Mouse (Mus musculus): ENCODE data around the gene Aspg. TPM values are rescaled to one million over a fixed set of nuclear protein-coding genes. Genes with fewer than 3 reads are reported as not detected.

Aspg gene
- polyA plus RNA-seq, 1 experiment from 2014 or later: 0.31 TPM

- H3K9ac ChIP-seq (replicated peaks; ENCODE audit: low read length): peak within 1 kb of the TSS; percentile 74
- H3K4me1 ChIP-seq (ENCODE audit: control insufficient read depth, insufficient read depth, low read length): peaks cover 17% of the 10 kb centered on the region
- H3K36me3 ChIP-seq (replicated peaks; ENCODE audit: control insufficient read depth, insufficient read depth, low read depth, low read length): no peaks in the 10 kb centered on the region
- WGBS: under 1% methylated on average over 59 of the region's 68 CpGs
- peaks cover 34% of the 10 kb centered on the region for H3K27me3 ChIP-seq (ENCODE audit: control insufficient read depth, insufficient read depth, low read length)
- ATAC-seq (replicated peaks; ENCODE audit: insufficient number of reproducible peaks, low FRiP score, low TSS enrichment, low read depth) (peak; percentile 69), DNase-seq (ENCODE audit: low spot score) (peak; percentile 85)
- peak within 1 kb of the TSS; percentile 98 for H3K4me2 ChIP-seq (ENCODE audit: low read depth, low read length)
- H3K4me3 ChIP-seq (ENCODE audit: low read depth, low read length): peak within 1 kb of the TSS; percentile 49
- 0 out of 2 replicates have a peak within 1 kb of the TSS, but pooled peaks have one; percentile 28 for H3K27ac ChIP-seq (replicated peaks; ENCODE audit: low read depth, low read length)
- H3K9me3 ChIP-seq (replicated peaks; ENCODE audit: control insufficient read depth, low read length): no peaks in the 10 kb centered on the region
Observed at GRCm38 (mm10) chr12:112145875-112146651, 39.6 kb downstream of the Aspg start, which contains the start of gene Kif26a. Gene Kif26a, plus strand, starts transcription at chr12:112146208.

DNA sequence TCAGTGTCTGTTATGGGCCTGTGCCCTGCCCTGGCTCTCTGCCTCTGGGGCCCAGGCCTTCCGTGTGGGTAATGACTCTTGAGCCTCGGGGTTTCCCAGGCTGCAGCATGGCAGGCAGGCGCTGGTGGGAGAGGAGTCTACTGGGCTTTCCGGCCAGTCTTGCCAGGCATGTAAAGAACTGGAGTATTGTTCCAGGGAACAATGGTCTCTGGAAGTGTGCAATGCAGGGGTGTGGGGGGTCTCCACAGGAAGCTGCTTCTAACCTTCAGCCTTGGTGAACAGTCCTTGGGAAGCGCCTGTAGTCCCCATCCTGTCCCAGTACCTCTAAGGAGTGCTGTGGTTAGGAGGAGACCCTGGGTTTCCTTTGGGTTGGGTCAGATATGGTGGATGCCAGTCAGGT, 40.9 kb downstream of the Aspg start:
- Histone ChIP-seq H3K27me3 (ENCODE audit: control insufficient read depth, insufficient read depth, low read length) (peaks cover 27% of the 10 kb centered on the region), H3K9ac (replicated peaks; ENCODE audit: low read length) (peak overlapping the region; percentile 15), H3K9me3 (replicated peaks; ENCODE audit: control insufficient read depth, low read length) (no peaks in the 10 kb centered on the region), H3K36me3 (replicated peaks; ENCODE audit: control insufficient read depth, insufficient read depth, low read depth, low read length) (no peaks in the 10 kb centered on the region), H3K4me2 (ENCODE audit: low read depth, low read length) (peak overlapping the region; percentile 80), H3K4me3 (ENCODE audit: low read depth, low read length) (peak overlapping the region; percentile 49), H3K4me1 (ENCODE audit: control insufficient read depth, insufficient read depth, low read length) (peaks cover 21% of the 10 kb centered on the region), H3K27ac (replicated peaks; ENCODE audit: low read depth, low read length) (no peak overlapping the region)
- no peak for DNase-seq (ENCODE audit: low spot score)
- 21% methylated on average over 5 of the region's 5 CpGs for WGBS
- no peak for ATAC-seq (replicated peaks; ENCODE audit: insufficient number of reproducible peaks, low FRiP score, low TSS enrichment, low read depth)

DNA sequence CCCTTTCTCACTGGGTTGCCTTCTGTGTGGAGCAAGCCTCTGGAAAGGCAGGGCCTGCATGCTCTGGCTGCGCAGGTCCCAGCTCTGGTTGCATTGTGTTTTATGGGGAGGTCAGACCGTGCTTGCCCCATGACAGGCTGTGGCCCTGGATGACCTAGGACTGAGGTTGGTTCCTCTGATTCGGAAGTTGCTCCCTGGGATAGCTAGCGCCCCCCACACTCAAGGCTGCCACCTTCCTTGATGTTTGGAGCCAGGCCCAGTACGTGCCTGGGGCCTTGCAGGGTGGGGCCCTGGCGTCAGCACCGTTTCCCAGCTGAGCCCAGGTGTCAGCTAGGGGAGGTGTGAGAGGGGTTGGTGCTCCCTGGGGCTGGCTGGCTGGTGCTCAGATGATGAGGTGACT, 43.5 kb downstream of the Aspg start:
- H3K36me3 ChIP-seq (replicated peaks; ENCODE audit: control insufficient read depth, insufficient read depth, low read depth, low read length): no peaks in the 10 kb centered on the region
- DNase-seq (ENCODE audit: low spot score): no peak
- no peaks in the 10 kb centered on the region for H3K9me3 ChIP-seq (replicated peaks; ENCODE audit: control insufficient read depth, low read length)
- H3K4me2 ChIP-seq (ENCODE audit: low read depth, low read length): no peak overlapping the region; the same call in 1 of the 2 replicates
- no peak overlapping the region for H3K4me3 ChIP-seq (ENCODE audit: low read depth, low read length)
- WGBS: 61% methylated on average over 7 of the region's 7 CpGs
- peaks cover 18% of the 10 kb centered on the region for H3K4me1 ChIP-seq (ENCODE audit: control insufficient read depth, insufficient read depth, low read length)
- no peak overlapping the region for H3K27ac ChIP-seq (replicated peaks; ENCODE audit: low read depth, low read length)
- no peak for ATAC-seq (replicated peaks; ENCODE audit: insufficient number of reproducible peaks, low FRiP score, low TSS enrichment, low read depth)
- H3K27me3 ChIP-seq (ENCODE audit: control insufficient read depth, insufficient read depth, low read length): peaks cover under 1% of the 10 kb centered on the region
- no peak overlapping the region for H3K9ac ChIP-seq (replicated peaks; ENCODE audit: low read length)

DNA sequence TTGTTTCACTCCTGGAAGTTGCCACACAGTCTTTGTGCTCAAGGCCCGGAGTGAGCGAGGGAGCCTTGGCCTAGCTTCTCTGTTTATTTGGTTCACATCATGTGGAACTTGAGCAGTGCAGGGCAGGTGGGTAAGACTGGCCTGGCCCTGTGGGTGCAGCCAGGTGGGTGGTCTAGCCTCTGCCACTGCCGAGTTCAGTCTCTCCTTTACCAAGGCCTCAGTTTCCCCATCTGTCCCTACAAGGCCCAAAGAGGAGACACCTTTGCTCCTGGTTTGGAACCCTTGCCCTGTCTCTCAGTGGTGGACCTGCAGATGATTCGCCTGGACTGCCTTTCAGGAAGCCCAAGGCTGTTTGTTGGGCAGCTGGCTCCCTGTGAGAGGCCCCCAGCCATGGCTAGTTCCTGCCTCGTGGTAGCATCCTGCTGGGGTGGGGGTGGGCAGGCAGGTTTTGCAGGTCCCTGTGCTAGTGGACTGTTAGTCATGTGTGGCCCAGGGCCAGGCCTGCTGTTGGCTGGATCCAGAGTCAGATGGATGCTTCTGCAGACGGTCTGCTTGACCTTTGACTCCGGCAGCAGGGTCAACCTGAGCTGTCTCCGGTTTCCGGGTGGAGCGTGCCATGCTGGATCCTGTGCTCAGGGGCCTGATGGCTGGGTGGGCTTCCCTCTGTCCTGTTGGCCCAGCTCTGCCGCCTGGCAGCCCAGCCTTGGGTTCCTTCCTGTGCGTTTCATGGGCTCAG, 44.9 kb downstream of the Aspg start:
- Histone ChIP-seq H3K4me2 (ENCODE audit: low read depth, low read length) (no peak overlapping the region), H3K9ac (replicated peaks; ENCODE audit: low read length) (peak overlapping the region; percentile 15), H3K36me3 (replicated peaks; ENCODE audit: control insufficient read depth, insufficient read depth, low read depth, low read length) (no peaks in the 10 kb centered on the region), H3K27ac (replicated peaks; ENCODE audit: low read depth, low read length) (peak overlapping the region; percentile 42), H3K27me3 (ENCODE audit: control insufficient read depth, insufficient read depth, low read length) (no peaks in the 10 kb centered on the region), H3K4me1 (ENCODE audit: control insufficient read depth, insufficient read depth, low read length) (peaks cover 18% of the 10 kb centered on the region), H3K9me3 (replicated peaks; ENCODE audit: control insufficient read depth, low read length) (no peaks in the 10 kb centered on the region), H3K4me3 (ENCODE audit: low read depth, low read length) (no peak overlapping the region)
- ATAC-seq (replicated peaks; ENCODE audit: insufficient number of reproducible peaks, low FRiP score, low TSS enrichment, low read depth) (no peak), DNase-seq (ENCODE audit: low spot score) (no peak)
- WGBS: 19% methylated on average over 12 of the region's 12 CpGs

DNA sequence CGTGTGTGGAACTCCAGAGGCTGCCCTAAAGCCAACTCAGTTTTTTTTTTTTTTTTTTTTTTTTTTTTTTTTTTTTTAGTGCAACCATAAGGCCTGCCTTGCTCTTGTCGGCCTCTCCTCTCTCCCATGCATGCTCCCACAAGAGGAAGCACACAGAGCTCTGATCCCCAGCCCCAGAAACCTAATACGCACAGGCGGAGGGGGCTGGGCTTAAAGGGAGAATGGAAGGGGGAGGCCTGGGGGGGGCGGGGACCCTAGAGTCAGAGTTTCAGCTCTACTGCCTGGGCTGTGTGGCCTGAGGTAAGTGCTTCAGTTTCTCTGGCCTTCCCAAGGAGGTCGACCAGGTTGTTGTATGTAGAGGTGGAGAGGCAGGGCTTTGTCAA, 45.5 kb downstream of the Aspg start:
- DNase-seq (ENCODE audit: low spot score): peak; percentile 75
- Histone ChIP-seq H3K9ac (replicated peaks; ENCODE audit: low read length) (no peak overlapping the region), H3K4me1 (ENCODE audit: control insufficient read depth, insufficient read depth, low read length) (peaks cover 15% of the 10 kb centered on the region), H3K9me3 (replicated peaks; ENCODE audit: control insufficient read depth, low read length) (no peaks in the 10 kb centered on the region), H3K4me2 (ENCODE audit: low read depth, low read length) (no peak overlapping the region), H3K27ac (replicated peaks; ENCODE audit: low read depth, low read length) (peak overlapping the region; percentile 42; the same call in 1 of the 2 replicates), H3K4me3 (ENCODE audit: low read depth, low read length) (no peak overlapping the region), H3K36me3 (replicated peaks; ENCODE audit: control insufficient read depth, insufficient read depth, low read depth, low read length) (no peaks in the 10 kb centered on the region), H3K27me3 (ENCODE audit: control insufficient read depth, insufficient read depth, low read length) (no peaks in the 10 kb centered on the region)
- WGBS: 18% methylated on average over 6 of the region's 6 CpGs
- ATAC-seq (replicated peaks; ENCODE audit: insufficient number of reproducible peaks, low FRiP score, low TSS enrichment, low read depth): no peak

DNA sequence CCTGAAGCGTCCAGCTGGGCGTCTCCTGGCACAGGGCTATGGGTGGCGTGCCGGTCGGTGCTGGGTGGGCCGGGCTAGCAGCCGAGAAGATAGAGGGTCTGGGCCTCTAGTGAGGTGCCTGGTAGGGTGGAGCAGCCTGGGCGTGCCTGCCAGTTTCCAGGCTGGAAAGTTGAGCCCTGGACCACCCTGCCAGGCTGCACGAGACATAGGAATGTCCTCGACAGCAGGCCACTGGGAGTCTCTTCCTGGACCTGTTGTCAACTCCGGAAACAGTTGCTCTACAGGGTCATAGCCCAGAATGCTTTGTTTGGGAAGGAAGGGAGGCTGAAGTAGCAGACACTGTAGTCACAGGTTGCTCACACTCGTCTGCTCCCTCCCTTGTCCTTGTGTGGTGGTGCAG, 47.1 kb downstream of the Aspg start:
- Histone ChIP-seq H3K36me3 (replicated peaks; ENCODE audit: control insufficient read depth, insufficient read depth, low read depth, low read length) (no peaks in the 10 kb centered on the region), H3K4me3 (ENCODE audit: low read depth, low read length) (no peak overlapping the region), H3K4me2 (ENCODE audit: low read depth, low read length) (no peak overlapping the region), H3K4me1 (ENCODE audit: control insufficient read depth, insufficient read depth, low read length) (peaks cover 13% of the 10 kb centered on the region), H3K27me3 (ENCODE audit: control insufficient read depth, insufficient read depth, low read length) (no peaks in the 10 kb centered on the region), H3K27ac (replicated peaks; ENCODE audit: low read depth, low read length) (no peak overlapping the region), H3K9ac (replicated peaks; ENCODE audit: low read length) (no peak overlapping the region), H3K9me3 (replicated peaks; ENCODE audit: control insufficient read depth, low read length) (no peaks in the 10 kb centered on the region)
- 71% methylated on average over 12 of the region's 12 CpGs for WGBS
- DNase-seq (ENCODE audit: low spot score): no peak
- no peak for ATAC-seq (replicated peaks; ENCODE audit: insufficient number of reproducible peaks, low FRiP score, low TSS enrichment, low read depth)

GRCm38 (mm10) chr12:112154476-112154875, 48.0 kb downstream of the Aspg start:
- Histone ChIP-seq H3K4me1 (ENCODE audit: control insufficient read depth, insufficient read depth, low read length) (peaks cover 13% of the 10 kb centered on the region), H3K27ac (replicated peaks; ENCODE audit: low read depth, low read length) (0 out of 2 replicates have a peak overlapping the region, but pooled peaks have one; percentile 28)

More at GRCm38 (mm10) chr12:112154476-112154875, 48.0 kb downstream of the Aspg start:
- H3K27me3 ChIP-seq (ENCODE audit: control insufficient read depth, insufficient read depth, low read length): no peaks in the 10 kb centered on the region
- no peak overlapping the region for H3K4me2 ChIP-seq (ENCODE audit: low read depth, low read length)
- H3K9me3 ChIP-seq (replicated peaks; ENCODE audit: control insufficient read depth, low read length): no peaks in the 10 kb centered on the region
- no peak overlapping the region for H3K9ac ChIP-seq (replicated peaks; ENCODE audit: low read length)
- no peak for ATAC-seq (replicated peaks; ENCODE audit: insufficient number of reproducible peaks, low FRiP score, low TSS enrichment, low read depth)
- WGBS: 52% methylated on average over 5 of the region's 5 CpGs
- DNase-seq (ENCODE audit: low spot score): no peak
- no peak overlapping the region for H3K4me3 ChIP-seq (ENCODE audit: low read depth, low read length)
- H3K36me3 ChIP-seq (replicated peaks; ENCODE audit: control insufficient read depth, insufficient read depth, low read depth, low read length): no peaks in the 10 kb centered on the region
